Mouse (Mus musculus) hindbrain, embryonic 10.5 days (tissue): Measurements from ENCODE around the gene Hist1h4c. TPM values are rescaled to one million over a fixed set of nuclear protein-coding genes. Genes with fewer than 3 reads are reported as not detected.

Experiments used
- DNase-seq: peaks from one replicate; pipeline ENCODE4 v3.0.0-alpha.2; 2017; ENCODE audit warnings: low spot score
- H3K27ac ChIP-seq: fragments of 300-500 bp; sonication (generic); 2 replicates; pipeline ENCODE4 v1.5.1; 2016; ENCODE audit warnings: mild to moderate bottlenecking, moderate library complexity
- H3K27me3 ChIP-seq: fragments of 300-500 bp; sonication (generic); 2 replicates; pipeline ENCODE4 v1.6.1; 2016; ENCODE audit warnings: mild to moderate bottlenecking; ENCODE audit not compliant: poor library complexity, insufficient read depth, severe bottlenecking
- H3K36me3 ChIP-seq: fragments of 300-500 bp; sonication (generic); 2 replicates; pipeline ENCODE4 v1.6.1; 2016; ENCODE audit warnings: mild to moderate bottlenecking, moderate library complexity
- H3K4me1 ChIP-seq: fragments of 300-500 bp; sonication (generic); replicated peaks from 2 replicates; pipeline ENCODE4 v1.6.1; 2016; ENCODE audit warnings: mild to moderate bottlenecking
- H3K4me3 ChIP-seq: fragments of 300-500 bp; sonication (generic); 2 replicates; pipeline ENCODE4 v1.5.1; 2016; ENCODE audit warnings: mild to moderate bottlenecking, moderate library complexity
- H3K9me3 ChIP-seq: fragments of 300-500 bp; sonication (generic); 2 replicates; pipeline ENCODE4 v1.6.1; 2016; ENCODE audit warnings: mild to moderate bottlenecking, moderate library complexity
- WGBS: fragments of 180-500 bp; shearing (Covaris S2); methylation state at CpG from one replicate; pipeline ENCODE4 v1.1.7; 2016; 5-methylcytosine and 5-hydroxymethylcytosine counted together
- polyA plus RNA-seq: library from polyadenylated mRNA; unstranded; fragments of >200 nt; fragmentation: Nextera tagmentation; extraction: Ambion mirVana; gene quantifications from 2 replicates; pipeline ENCODE4 v1.2.1, GENCODE M21; 2016

Hist1h4c gene
- polyA plus RNA-seq, 1 experiment from 2014 or later = 5.4 TPM

- Histone ChIP-seq H3K4me3 (no peak overlapping the region), H3K4me1 (peaks cover 25% of the 10 kb centered on the region), H3K27ac (peak overlapping the region; percentile 66; the same call in 1 of the 2 replicates), H3K9me3 (no peaks in the 10 kb centered on the region), H3K36me3 (no peaks in the 10 kb centered on the region), H3K27me3 (0 out of 2 replicates have a peak, but pooled peaks cover 2% of the 10 kb centered on the region)
- WGBS = 33% methylated on average over 8 of the region's 8 CpGs
- DNase-seq = peak; percentile 73
Measured at GRCm38 (mm10) chr13:23700786-23701520, 2.7 kb upstream of the Hist1h4c start.

GRCm38 (mm10) chr13:23699767-23700166, 1.5 kb upstream of the Hist1h4c start:
- Histone ChIP-seq H3K36me3 (no peaks in the 10 kb centered on the region), H3K27ac (no peak overlapping the region), H3K4me3 (no peak overlapping the region), H3K9me3 (no peaks in the 10 kb centered on the region), H3K27me3 (0 out of 2 replicates have a peak, but pooled peaks cover 2% of the 10 kb centered on the region), H3K4me1 (peaks cover 30% of the 10 kb centered on the region)
- no peak for DNase-seq
- 73% methylated on average over 3 of the region's 3 CpGs for WGBS

GRCm38 (mm10) chr13:23698996-23699395, 742 bp upstream of the Hist1h4c start:
- WGBS = 72% methylated on average over 6 of the region's 6 CpGs
- peak overlapping the region; percentile 55 for H3K4me3 ChIP-seq
- H3K4me1 ChIP-seq = peaks cover 30% of the 10 kb centered on the region

GRCm38 (mm10) chr13:23697491-23698299, 559 bp downstream of the Hist1h4c start:
- peak overlapping the region; percentile 55 for H3K4me3 ChIP-seq
- no peaks in the 10 kb centered on the region for H3K27me3 ChIP-seq
- peak; percentile 56 for DNase-seq
- WGBS = under 1% methylated on average over 24 of the region's 32 CpGs
- H3K36me3 ChIP-seq = no peaks in the 10 kb centered on the region
- peaks cover 30% of the 10 kb centered on the region for H3K4me1 ChIP-seq
- peak overlapping the region; percentile 89 for H3K27ac ChIP-seq
- H3K9me3 ChIP-seq = no peaks in the 10 kb centered on the region

More at GRCm38 (mm10) chr13:23698996-23699395, 742 bp upstream of the Hist1h4c start:
- H3K36me3 ChIP-seq = no peaks in the 10 kb centered on the region
- no peak for DNase-seq
- no peaks in the 10 kb centered on the region for H3K27me3 ChIP-seq
- H3K9me3 ChIP-seq = no peaks in the 10 kb centered on the region
- peak overlapping the region; percentile 89 for H3K27ac ChIP-seq

- Histone ChIP-seq H3K9me3 (no peaks in the 10 kb centered on the region), H3K4me3 (peak overlapping the region; percentile 18; the same call in 1 of the 2 replicates), H3K27ac (peak overlapping the region; percentile 75), H3K27me3 (no peaks in the 10 kb centered on the region), H3K4me1 (peaks cover 29% of the 10 kb centered on the region), H3K36me3 (no peaks in the 10 kb centered on the region)
- WGBS = 55% methylated on average over 15 of the region's 15 CpGs
- DNase-seq = no peak
Measured at GRCm38 (mm10) chr13:23696061-23696474, 2.2 kb downstream of the Hist1h4c start.

- no peak for DNase-seq
- 53% methylated on average over 13 of the region's 13 CpGs for WGBS
- H3K4me3 ChIP-seq = peak within 1 kb of the TSS; percentile 18; the same call in 1 of the 2 replicates
Measured at GRCm38 (mm10) chr13:23695514-23695913, 2.7 kb downstream of the Hist1h4c start, which contains the start of gene Hist1h1t. TSS of gene Hist1h1t (plus strand) at chr13:23695814.

GRCm38 (mm10) chr13:23694956-23695355, 3.3 kb downstream of the Hist1h4c start:
- no peak overlapping the region for H3K27ac ChIP-seq
- 96% methylated on average over 9 of the region's 9 CpGs for WGBS
- no peak for DNase-seq
- no peak overlapping the region for H3K4me3 ChIP-seq
- H3K27me3 ChIP-seq = no peaks in the 10 kb centered on the region
- no peaks in the 10 kb centered on the region for H3K36me3 ChIP-seq
- peaks cover 24% of the 10 kb centered on the region for H3K4me1 ChIP-seq
- H3K9me3 ChIP-seq = no peaks in the 10 kb centered on the region

More at GRCm38 (mm10) chr13:23695514-23695913, 2.7 kb downstream of the Hist1h4c start, which contains the start of gene Hist1h1t:
- Histone ChIP-seq H3K36me3 (no peaks in the 10 kb centered on the region), H3K27ac (peak within 1 kb of the TSS; percentile 75), H3K4me1 (peaks cover 24% of the 10 kb centered on the region), H3K9me3 (no peaks in the 10 kb centered on the region), H3K27me3 (no peaks in the 10 kb centered on the region)

- DNase-seq = no peak
- H3K4me3 ChIP-seq = no peak overlapping the region
- H3K9me3 ChIP-seq = no peaks in the 10 kb centered on the region
- no peaks in the 10 kb centered on the region for H3K36me3 ChIP-seq
- no peak overlapping the region for H3K27ac ChIP-seq
- no peaks in the 10 kb centered on the region for H3K27me3 ChIP-seq
- WGBS = 82% methylated on average over 6 of the region's 6 CpGs
- H3K4me1 ChIP-seq = peaks cover 20% of the 10 kb centered on the region
Measured at GRCm38 (mm10) chr13:23693856-23694440, 4.3 kb downstream of the Hist1h4c start.

- no peak for DNase-seq
- Histone ChIP-seq H3K4me3 (no peak overlapping the region), H3K36me3 (no peaks in the 10 kb centered on the region), H3K27ac (no peak overlapping the region), H3K4me1 (peaks cover 14% of the 10 kb centered on the region), H3K9me3 (no peaks in the 10 kb centered on the region), H3K27me3 (no peaks in the 10 kb centered on the region)
- 84% methylated on average over 2 of the region's 2 CpGs for WGBS
Measured at GRCm38 (mm10) chr13:23689459-23689858, 8.8 kb downstream of the Hist1h4c start.

- DNase-seq = no peak
- H3K27ac ChIP-seq = no peak overlapping the region
- H3K36me3 ChIP-seq = no peaks in the 10 kb centered on the region
- no peak overlapping the region for H3K4me3 ChIP-seq
- H3K9me3 ChIP-seq = no peaks in the 10 kb centered on the region
- WGBS = 94% methylated on average over 2 of the region's 2 CpGs
- H3K4me1 ChIP-seq = peaks cover 14% of the 10 kb centered on the region
- no peaks in the 10 kb centered on the region for H3K27me3 ChIP-seq
Measured at GRCm38 (mm10) chr13:23688956-23689355, 9.3 kb downstream of the Hist1h4c start.

GRCm38 (mm10) chr13:23687907-23688306, 10.3 kb downstream of the Hist1h4c start:
- no peak for DNase-seq
- Histone ChIP-seq H3K27me3 (no peaks in the 10 kb centered on the region), H3K9me3 (no peaks in the 10 kb centered on the region), H3K4me3 (no peak overlapping the region), H3K4me1 (peaks cover 17% of the 10 kb centered on the region), H3K27ac (no peak overlapping the region), H3K36me3 (no peaks in the 10 kb centered on the region)
- 90% methylated on average over 7 of the region's 7 CpGs for WGBS

GRCm38 (mm10) chr13:23687181-23687580, 11.1 kb downstream of the Hist1h4c start:
- 93% methylated on average over 4 of the region's 4 CpGs for WGBS
- H3K27me3 ChIP-seq = no peaks in the 10 kb centered on the region
- H3K9me3 ChIP-seq = no peaks in the 10 kb centered on the region
- DNase-seq = no peak
- no peaks in the 10 kb centered on the region for H3K36me3 ChIP-seq
- peaks cover 25% of the 10 kb centered on the region for H3K4me1 ChIP-seq
- H3K27ac ChIP-seq = no peak overlapping the region
- H3K4me3 ChIP-seq = no peak overlapping the region
